Mouse (Mus musculus): Measurements from ENCODE around the gene Tcn2.
"Not testable (repeated sequence)": the region's sequence is repeated elsewhere in the genome, so short reads cannot be mapped to it uniquely, and the experiment has no call there.

Tcn2 gene

DNA sequence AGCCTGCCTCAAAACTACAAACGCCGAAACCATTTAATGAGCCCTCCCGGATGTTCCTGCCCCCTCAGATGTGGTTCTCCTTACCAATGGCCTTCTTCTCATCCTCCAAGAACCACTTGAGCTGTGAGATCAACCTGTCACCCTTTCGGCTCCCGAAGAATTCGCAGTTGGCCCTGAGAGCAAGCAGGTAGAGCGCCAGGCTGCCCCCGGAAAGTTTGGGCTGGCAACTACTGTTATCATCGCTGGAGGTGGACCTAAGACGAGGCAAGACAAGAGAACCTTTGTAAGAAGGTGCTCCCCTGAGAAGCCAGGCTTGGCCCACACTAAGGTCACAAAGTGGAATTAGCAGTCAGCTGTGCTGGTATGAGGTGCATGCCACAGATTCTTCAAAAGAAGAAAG is 6.0 kb downstream of the Tcn2 start:
- DNase-seq, result no peak

GRCm38 (mm10) chr11:3922731-3923130 is 9.2 kb downstream of the Tcn2 start:
- DNase-seq, result no peak

DNA sequence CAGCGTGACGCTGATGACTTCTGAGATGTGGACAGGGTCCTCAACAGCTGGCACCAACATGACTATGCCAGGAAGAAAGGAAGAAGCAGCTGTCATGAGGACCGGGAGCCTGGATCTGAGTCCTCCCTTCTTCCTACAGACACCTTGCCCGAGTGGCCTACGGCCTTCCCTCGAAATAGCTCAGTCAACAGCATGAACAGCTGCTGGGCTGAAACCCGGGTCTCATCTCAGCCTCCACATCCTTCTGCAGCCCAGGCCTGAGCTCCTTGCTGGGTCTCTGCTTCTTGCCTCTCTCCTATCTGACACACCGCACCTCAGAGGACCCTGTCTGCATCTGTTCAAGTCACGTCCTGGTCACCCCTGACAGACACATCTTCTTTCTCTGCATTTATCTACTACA is 9.8 kb downstream of the Tcn2 start:
- DNase-seq, result no peak

- peak; percentile 66 for DNase-seq
Measured at GRCm38 (mm10) chr11:3921281-3921850, 10.6 kb downstream of the Tcn2 start.

DNA sequence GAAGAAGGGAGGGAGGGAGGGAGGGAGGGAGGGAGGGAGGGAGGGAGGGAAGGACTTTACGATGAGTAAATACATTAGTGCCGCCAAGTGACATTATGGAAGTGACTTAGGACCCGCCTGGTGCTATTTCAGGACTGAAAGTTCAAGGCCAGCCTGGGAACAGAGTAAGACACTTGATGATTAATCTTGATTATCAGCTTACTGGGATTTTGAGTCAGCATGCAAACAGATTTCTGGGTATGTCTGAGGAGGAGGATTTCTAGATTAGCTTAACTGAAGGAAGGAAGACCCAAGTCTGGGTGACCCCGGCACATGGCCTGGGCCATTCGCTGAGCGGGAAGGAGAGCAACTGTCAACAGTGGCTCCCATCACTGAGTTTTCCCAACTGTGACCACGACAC is 11.5 kb downstream of the Tcn2 start:
- DNase-seq, result no peak

GRCm38 (mm10) chr11:3918738-3919137 is 13.2 kb downstream of the Tcn2 start:
- no peak for DNase-seq

GRCm38 (mm10) chr11:3914109-3914840 is 17.7 kb downstream of the Tcn2 start, which contains the start of gene Slc35e4:
Gene Slc35e4 (minus strand): TSS chr11:3914664.
- peak; percentile 79 for DNase-seq

- peak; percentile 97 for DNase-seq
Measured at GRCm38 (mm10) chr11:3913316-3914108, 18.4 kb downstream of the Tcn2 start.

DNA sequence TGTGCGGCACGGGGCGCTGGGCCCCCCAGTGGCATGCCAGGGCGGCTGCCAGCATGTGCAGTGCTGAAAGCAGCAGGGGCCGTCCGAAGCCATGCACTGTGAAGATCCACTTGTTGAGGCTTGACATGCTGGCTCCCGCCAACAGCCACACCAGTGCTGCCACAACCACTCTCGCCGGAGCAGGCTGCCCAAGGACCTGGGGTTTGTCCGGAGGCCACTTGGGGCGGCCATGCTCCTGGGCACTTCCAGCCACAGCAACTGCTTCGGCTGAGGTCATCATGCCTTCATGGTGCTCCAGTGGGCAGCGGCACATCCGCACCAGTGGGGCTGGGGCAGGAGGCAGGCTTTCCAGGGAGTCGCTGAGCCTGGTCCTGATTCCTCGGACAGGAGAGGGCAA is 19.1 kb downstream of the Tcn2 start:
- DNase-seq, result no peak

DNA sequence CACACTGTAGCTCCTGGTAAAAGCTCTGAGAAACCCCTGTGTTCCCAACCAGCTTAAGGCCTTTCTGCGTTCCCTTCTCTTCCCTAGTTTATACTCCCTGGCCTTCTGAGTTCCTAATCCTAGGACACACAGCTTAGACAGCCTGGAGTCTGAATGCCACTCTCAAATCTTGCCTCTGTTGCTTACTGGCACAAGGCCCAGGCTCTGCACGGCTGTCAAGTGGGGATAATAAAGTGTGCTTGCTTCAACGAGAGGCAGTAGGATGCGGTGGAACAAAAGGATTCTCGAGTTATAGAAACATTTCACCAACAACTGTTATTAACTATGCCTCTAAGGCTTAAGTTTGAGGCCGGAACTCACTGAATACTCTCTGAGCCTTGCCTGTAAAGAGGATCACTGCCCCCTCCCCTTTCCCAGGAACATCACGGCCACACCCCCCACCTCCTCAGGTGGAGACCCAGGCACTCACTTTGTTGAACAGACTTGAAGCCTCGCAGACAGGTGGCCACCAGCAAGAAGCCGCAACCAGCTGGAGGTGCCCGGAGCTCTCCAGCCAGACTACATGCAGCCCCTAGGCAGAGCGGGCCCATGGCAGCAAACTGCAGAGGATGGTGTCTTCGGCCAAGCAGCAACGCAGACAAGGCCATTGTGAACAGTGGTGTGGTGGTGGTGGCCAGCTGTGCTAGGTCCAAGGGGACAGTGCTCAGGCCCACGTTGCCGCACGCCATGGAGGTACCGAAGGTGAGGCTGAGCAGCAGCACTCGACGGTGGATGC is 19.7 kb downstream of the Tcn2 start:
- peak; percentile 53 for DNase-seq

- DNase-seq, result not testable (repeated sequence)
Measured at GRCm38 (mm10) chr11:3911440-3911839, 20.5 kb downstream of the Tcn2 start.

GRCm38 (mm10) chr11:3910513-3911310 is 21.2 kb downstream of the Tcn2 start:
- DNase-seq, result peak; percentile 30

- no peak for DNase-seq
Measured at GRCm38 (mm10) chr11:3909236-3909635, 22.7 kb downstream of the Tcn2 start.

DNA sequence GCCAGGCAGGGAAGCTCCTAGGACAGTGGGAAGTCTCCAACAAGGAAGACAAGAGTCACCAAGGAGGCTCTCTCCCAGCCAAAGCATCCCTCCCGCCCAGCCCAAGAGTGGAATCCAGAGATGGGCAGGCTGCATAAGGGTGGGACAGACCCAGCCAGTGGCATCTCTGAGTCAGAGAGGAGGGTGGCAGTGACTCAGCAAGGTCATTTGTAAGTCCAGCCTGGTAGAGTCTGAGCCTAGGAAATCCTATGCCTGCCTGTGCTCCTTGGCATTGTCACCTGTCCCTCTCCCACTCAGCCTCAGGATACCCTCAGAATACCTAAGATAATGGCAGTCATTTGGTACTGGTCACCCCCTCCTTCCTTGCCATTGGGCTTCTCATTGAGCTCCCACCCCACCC is 26.5 kb downstream of the Tcn2 start:
- DNase-seq, result no peak

DNA sequence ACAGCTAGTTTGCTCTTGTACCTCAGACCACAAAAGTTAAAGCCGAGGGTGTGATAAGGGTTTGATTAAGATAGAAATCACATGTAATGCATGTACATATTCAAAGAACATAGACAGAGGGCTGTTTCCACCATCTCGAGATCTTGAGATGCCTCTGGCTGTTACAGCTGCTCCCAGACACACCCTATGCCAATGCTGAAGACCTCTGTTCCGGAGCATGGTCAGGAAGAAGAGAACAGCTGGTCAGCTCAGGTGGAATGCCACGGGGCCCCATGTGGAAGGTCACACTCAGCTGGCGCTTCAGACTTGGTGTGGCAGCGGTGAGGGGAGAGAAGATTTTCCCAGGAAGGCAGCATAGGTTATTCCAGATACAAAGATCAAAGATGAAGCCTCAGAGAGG is 27.3 kb downstream of the Tcn2 start:
- DNase-seq, result no peak

DNA sequence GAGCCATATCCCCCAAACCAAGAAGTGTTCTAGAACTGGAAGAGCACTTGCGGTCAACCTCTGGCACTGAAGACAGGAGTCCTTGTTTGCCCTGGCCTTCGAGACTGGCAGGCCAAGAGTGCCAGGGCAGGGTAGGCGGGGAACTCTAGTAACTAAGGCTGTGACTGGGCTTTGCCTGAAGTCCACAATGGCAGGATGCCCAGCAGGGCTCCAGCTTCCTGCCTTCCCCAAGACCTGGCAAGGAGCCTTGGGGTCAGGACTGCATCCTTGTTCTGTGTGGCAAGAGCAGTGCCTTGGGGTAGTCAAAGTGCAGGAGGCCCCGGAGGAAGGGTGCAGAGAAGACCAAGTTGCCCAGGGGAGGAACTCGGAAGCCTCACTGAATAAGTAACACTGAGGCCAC is 28.9 kb downstream of the Tcn2 start:
- DNase-seq, result peak; percentile 66

- no peak for DNase-seq
Measured at GRCm38 (mm10) chr11:3902516-3902915, 29.4 kb downstream of the Tcn2 start.

- DNase-seq, result no peak
Measured at GRCm38 (mm10) chr11:3900296-3900695, 31.7 kb downstream of the Tcn2 start.

- DNase-seq, result no peak
Measured at GRCm38 (mm10) chr11:3895933-3896332, 36.0 kb downstream of the Tcn2 start.

DNA sequence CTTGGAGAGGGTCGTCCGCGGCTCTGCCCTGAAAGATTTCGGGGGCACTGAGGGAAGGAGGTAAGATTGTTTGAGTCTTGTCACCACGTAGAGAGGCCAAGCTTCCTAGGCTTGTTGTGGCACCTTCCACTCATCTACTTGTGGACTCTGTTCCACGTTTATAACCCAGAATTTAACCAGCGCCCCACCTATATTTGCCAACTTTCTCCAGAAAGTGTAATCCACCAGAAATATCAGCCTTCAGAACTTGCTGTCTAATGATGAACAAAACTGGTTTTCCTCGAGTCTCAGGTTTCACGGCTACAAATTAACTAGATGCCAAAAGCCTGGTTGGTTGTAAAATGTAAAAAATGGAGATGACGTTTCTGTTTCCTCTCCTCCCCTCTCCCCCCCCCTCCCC is 36.5 kb downstream of the Tcn2 start:
- DNase-seq, result no peak

GRCm38 (mm10) chr11:3894406-3895281 is 37.3 kb downstream of the Tcn2 start, which contains the start of the genes 4921536K21Rik and Dusp18:
Gene 4921536K21Rik (minus strand): TSS chr11:3895098.
Gene Dusp18 (plus strand): TSS chr11:3895240.
- peak; percentile 98 for DNase-seq
